Mouse (Mus musculus): ENCODE results near the gene Slmap.

- TF ChIP-seq CTCF (IDR thresholded peaks at IDR 0.05; ENCODE audit: low read depth, low read length) (no peak), POLR2A (IDR thresholded peaks at IDR 0.05; ENCODE audit: extremely low read depth, insufficient read depth, low read length) (no peak)
Measured at GRCm38 (mm10) chr14:26557581-26557980, 22.9 kb upstream of the Slmap start.
